Mouse (Mus musculus) hindbrain, embryonic 14.5 days (tissue): ENCODE results near the gene Tspan9. TPM values are rescaled to one million over a fixed set of nuclear protein-coding genes. Genes with fewer than 3 reads are reported as not detected.

Source experiments
- ATAC-seq: fragments of 200-750 bp; cut with Nextera tagmentation; 2 replicates; pipeline ENCODE4 v1.8.0; 2017; ENCODE audit warnings: moderate number of reproducible peaks, mild to moderate bottlenecking, moderate TSS enrichment, moderate library complexity; ENCODE audit not compliant: low FRiP score
- DNase-seq: peaks from one replicate; pipeline ENCODE4 v3.0.0-alpha.2; 2015; ENCODE audit warnings: low spot score
- H3K27ac ChIP-seq: fragments of 300-500 bp; sonication (generic); 2 replicates; pipeline ENCODE4 v1.5.1; 2014; ENCODE audit warnings: mild to moderate bottlenecking, moderate library complexity
- H3K27me3 ChIP-seq: fragments of 300-500 bp; sonication (generic); 2 replicates; pipeline ENCODE4 v1.6.1; 2014; ENCODE audit warnings: mild to moderate bottlenecking, low read length, mixed read lengths; ENCODE audit not compliant: control insufficient read depth, insufficient read depth
- H3K36me3 ChIP-seq: fragments of 300-500 bp; sonication (generic); replicated peaks from 2 replicates; pipeline ENCODE4 v1.6.1; 2014; ENCODE audit not compliant: control insufficient read depth, insufficient read depth
- H3K4me1 ChIP-seq: fragments of 300-500 bp; sonication (generic); replicated peaks from 2 replicates; pipeline ENCODE4 v1.6.1; 2014; ENCODE audit warnings: antibody characterized with exemption, low read length, mixed read lengths; ENCODE audit not compliant: control insufficient read depth, insufficient read depth
- H3K4me2 ChIP-seq: fragments of 300-500 bp; sonication (generic); replicated peaks from 2 replicates; pipeline ENCODE4 v1.6.1; 2014; ENCODE audit warnings: mild to moderate bottlenecking, moderate library complexity
- H3K4me3 ChIP-seq: fragments of 300-500 bp; sonication (generic); replicated peaks from 2 replicates; pipeline ENCODE4 v1.5.1; 2014; ENCODE audit warnings: mild to moderate bottlenecking, low read length
- H3K9ac ChIP-seq: fragments of 300-500 bp; sonication (generic); 2 replicates; pipeline ENCODE4 v1.6.1; 2014
- H3K9me3 ChIP-seq: fragments of 300-500 bp; sonication (generic); 2 replicates; pipeline ENCODE4 v1.6.1; 2016; ENCODE audit warnings: low read length; ENCODE audit not compliant: control insufficient read depth
- WGBS: fragments of 180-500 bp; shearing (Covaris S2); extraction: QIAGEN DNeasy Blood & Tissue Kit; methylation state at CpG from one replicate; pipeline ENCODE4 v1.1.7; 2014; 5-methylcytosine and 5-hydroxymethylcytosine counted together
- polyA plus RNA-seq: library from polyadenylated mRNA; unstranded; fragments of >200 nt; fragmentation: Nextera tagmentation; extraction: Ambion mirVana; gene quantifications from 2 replicates; pipeline ENCODE4 v1.2.1, GENCODE M21; 2014

Tspan9 gene
- polyA plus RNA-seq: 41.3 and 43.4 TPM in 2 replicates

- Histone ChIP-seq H3K27ac (peak within 1 kb of the TSS; percentile 38), H3K4me3 (peak within 1 kb of the TSS; percentile 72), H3K4me2 (peak within 1 kb of the TSS; percentile 94), H3K36me3 (no peaks in the 10 kb centered on the region), H3K4me1 (peaks cover 4% of the 10 kb centered on the region; the same call in 1 of the 2 replicates), H3K27me3 (no peaks in the 10 kb centered on the region), H3K9me3 (no peaks in the 10 kb centered on the region), H3K9ac (peak within 1 kb of the TSS; percentile 77)
- peak; percentile 84 for ATAC-seq
- whole genome bisulfite sequencing: 0% methylated on average over 38 of the region's 56 CpGs
- DNase-seq: peak; percentile 53
Measured at GRCm38 (mm10) chr6:128143390-128144020, at the start of gene Tspan9. Gene Tspan9, minus strand, starts transcription at chr6:128143594.

GRCm38 (mm10) chr6:128183521-128183920 lies 40.1 kb upstream of the Tspan9 start:
- Histone ChIP-seq H3K9me3 (no peaks in the 10 kb centered on the region), H3K4me3 (no peak overlapping the region), H3K4me1 (no peaks in the 10 kb centered on the region), H3K27me3 (no peaks in the 10 kb centered on the region), H3K4me2 (no peak overlapping the region), H3K9ac (no peak overlapping the region), H3K36me3 (no peaks in the 10 kb centered on the region), H3K27ac (no peak overlapping the region)
- DNase-seq (no peak), ATAC-seq (no peak)
- WGBS: 65% methylated on average over 2 of the region's 2 CpGs

GRCm38 (mm10) chr6:128181176-128181575 lies 37.8 kb upstream of the Tspan9 start:
- Histone ChIP-seq H3K9ac (no peak overlapping the region), H3K27ac (no peak overlapping the region), H3K4me2 (no peak overlapping the region), H3K4me3 (no peak overlapping the region), H3K9me3 (no peaks in the 10 kb centered on the region), H3K36me3 (no peaks in the 10 kb centered on the region), H3K4me1 (no peaks in the 10 kb centered on the region), H3K27me3 (no peaks in the 10 kb centered on the region)
- WGBS: 69% methylated on average over 5 of the region's 5 CpGs
- ATAC-seq (no peak), DNase-seq (no peak)

- ATAC-seq: no peak
- WGBS: 100% methylated on average over 1 of the region's 1 CpGs
Measured at GRCm38 (mm10) chr6:128179651-128180050, 36.3 kb upstream of the Tspan9 start.

GRCm38 (mm10) chr6:128179247-128179646 lies 35.9 kb upstream of the Tspan9 start:
- DNase-seq (no peak), ATAC-seq (no peak)
- H3K9ac ChIP-seq: no peak overlapping the region
- WGBS: 64% methylated on average over 5 of the region's 5 CpGs
- H3K9me3 ChIP-seq: no peaks in the 10 kb centered on the region
- H3K4me3 ChIP-seq: no peak overlapping the region
- no peaks in the 10 kb centered on the region for H3K36me3 ChIP-seq
- no peak overlapping the region for H3K27ac ChIP-seq
- H3K27me3 ChIP-seq: no peaks in the 10 kb centered on the region
- H3K4me2 ChIP-seq: no peak overlapping the region
- H3K4me1 ChIP-seq: no peaks in the 10 kb centered on the region

More at GRCm38 (mm10) chr6:128179651-128180050, 36.3 kb upstream of the Tspan9 start:
- Histone ChIP-seq H3K9me3 (no peaks in the 10 kb centered on the region), H3K36me3 (no peaks in the 10 kb centered on the region), H3K9ac (no peak overlapping the region), H3K4me3 (no peak overlapping the region), H3K27ac (no peak overlapping the region), H3K27me3 (no peaks in the 10 kb centered on the region), H3K4me1 (no peaks in the 10 kb centered on the region), H3K4me2 (no peak overlapping the region)
- DNase-seq: no peak

- ATAC-seq (no peak), DNase-seq (no peak)
- H3K4me2 ChIP-seq: no peak overlapping the region
- no peaks in the 10 kb centered on the region for H3K9me3 ChIP-seq
- no peaks in the 10 kb centered on the region for H3K27me3 ChIP-seq
- no peaks in the 10 kb centered on the region for H3K4me1 ChIP-seq
- no peak overlapping the region for H3K9ac ChIP-seq
- H3K4me3 ChIP-seq: no peak overlapping the region
- 89% methylated on average over 2 of the region's 2 CpGs for WGBS
- no peaks in the 10 kb centered on the region for H3K36me3 ChIP-seq
- H3K27ac ChIP-seq: no peak overlapping the region
Measured at GRCm38 (mm10) chr6:128178681-128179080, 35.3 kb upstream of the Tspan9 start.

- Histone ChIP-seq H3K27ac (no peak overlapping the region), H3K4me1 (no peaks in the 10 kb centered on the region), H3K4me3 (no peak overlapping the region), H3K4me2 (no peak overlapping the region), H3K27me3 (no peaks in the 10 kb centered on the region), H3K36me3 (no peaks in the 10 kb centered on the region), H3K9me3 (no peaks in the 10 kb centered on the region), H3K9ac (no peak overlapping the region)
- DNase-seq: peak; percentile 41
- WGBS: 57% methylated on average over 6 of the region's 6 CpGs
- ATAC-seq: no peak
Measured at GRCm38 (mm10) chr6:128168785-128169679, 25.6 kb upstream of the Tspan9 start.

GRCm38 (mm10) chr6:128165564-128165963 lies 22.2 kb upstream of the Tspan9 start:
- Histone ChIP-seq H3K9ac (no peak overlapping the region), H3K4me2 (no peak overlapping the region), H3K36me3 (no peaks in the 10 kb centered on the region), H3K4me1 (no peaks in the 10 kb centered on the region), H3K4me3 (no peak overlapping the region), H3K9me3 (no peaks in the 10 kb centered on the region), H3K27me3 (no peaks in the 10 kb centered on the region), H3K27ac (no peak overlapping the region)
- DNase-seq (no peak), ATAC-seq (no peak)
- WGBS: 82% methylated on average over 2 of the region's 2 CpGs

GRCm38 (mm10) chr6:128164632-128165031 lies 21.2 kb upstream of the Tspan9 start:
- Histone ChIP-seq H3K9me3 (no peaks in the 10 kb centered on the region), H3K36me3 (no peaks in the 10 kb centered on the region), H3K4me2 (no peak overlapping the region), H3K9ac (no peak overlapping the region), H3K4me3 (no peak overlapping the region), H3K4me1 (no peaks in the 10 kb centered on the region), H3K27ac (no peak overlapping the region), H3K27me3 (no peaks in the 10 kb centered on the region)
- DNase-seq: no peak
- no peak for ATAC-seq
- WGBS: 90% methylated on average over 8 of the region's 8 CpGs
